Mouse (Mus musculus): Measurements from ENCODE around the gene C530008M17Rik. TPM values are rescaled to one million over a fixed set of nuclear protein-coding genes. Genes with fewer than 3 reads are reported as not detected.
A peak's percentile ranks its signal among the peaks of the same experiment; 100 is the strongest.

The C530008M17Rik gene
- total RNA-seq, 2 experiments from 2014 or later, result 0.21 to 3.7 TPM

GRCm38 (mm10) chr5:76664936-76665335 lies 8.6 kb downstream of the C530008M17Rik start:
- no peak for ATAC-seq (replicated peaks; ENCODE audit: poor library complexity)

- no peak for ATAC-seq (replicated peaks; ENCODE audit: poor library complexity)
These were observed 9.1 kb downstream of the C530008M17Rik start for GRCm38 (mm10) chr5:76665421-76665820.

- no peak for ATAC-seq (replicated peaks; ENCODE audit: poor library complexity)
These were observed 9.9 kb downstream of the C530008M17Rik start for GRCm38 (mm10) chr5:76666026-76666756.

- 0 out of 2 replicates have a peak, but pooled peaks have one; percentile 23 for ATAC-seq (replicated peaks; ENCODE audit: poor library complexity)
These were observed 11.8 kb downstream of the C530008M17Rik start for GRCm38 (mm10) chr5:76668118-76668517.

GRCm38 (mm10) chr5:76668547-76668946 lies 12.2 kb downstream of the C530008M17Rik start:
- no peak for ATAC-seq (replicated peaks; ENCODE audit: poor library complexity)

GRCm38 (mm10) chr5:76670183-76670582 lies 13.9 kb downstream of the C530008M17Rik start:
- ATAC-seq (replicated peaks; ENCODE audit: poor library complexity), result no peak

GRCm38 (mm10) chr5:76674022-76674653 lies 17.8 kb downstream of the C530008M17Rik start:
- ATAC-seq (replicated peaks; ENCODE audit: poor library complexity), result no peak

GRCm38 (mm10) chr5:76675369-76675768 lies 19.1 kb downstream of the C530008M17Rik start:
- peak; percentile 68 for ATAC-seq (replicated peaks; ENCODE audit: poor library complexity)

- no peak for ATAC-seq (replicated peaks; ENCODE audit: poor library complexity)
These were observed 24.6 kb downstream of the C530008M17Rik start for GRCm38 (mm10) chr5:76680959-76681358.

- no peak for ATAC-seq (replicated peaks; ENCODE audit: poor library complexity)
These were observed 25.8 kb downstream of the C530008M17Rik start for GRCm38 (mm10) chr5:76681895-76682656.

GRCm38 (mm10) chr5:76683455-76683854 lies 27.1 kb downstream of the C530008M17Rik start:
- no peak for ATAC-seq (replicated peaks; ENCODE audit: poor library complexity)

- ATAC-seq (replicated peaks; ENCODE audit: poor library complexity), result peak; percentile 94
These were observed 28.6 kb downstream of the C530008M17Rik start for GRCm38 (mm10) chr5:76684658-76685605.

GRCm38 (mm10) chr5:76687961-76688600 lies 31.8 kb downstream of the C530008M17Rik start:
- ATAC-seq (replicated peaks; ENCODE audit: poor library complexity), result peak; percentile 40

- no peak for ATAC-seq (replicated peaks; ENCODE audit: poor library complexity)
These were observed 32.3 kb downstream of the C530008M17Rik start for GRCm38 (mm10) chr5:76688643-76689042.

- ATAC-seq (replicated peaks; ENCODE audit: poor library complexity), result peak; percentile 69
These were observed 33.9 kb downstream of the C530008M17Rik start for GRCm38 (mm10) chr5:76690177-76690593.

- ATAC-seq (replicated peaks; ENCODE audit: poor library complexity), result no peak
These were observed 34.9 kb downstream of the C530008M17Rik start for GRCm38 (mm10) chr5:76691251-76691650.

- ATAC-seq (replicated peaks; ENCODE audit: poor library complexity), result no peak
These were observed 35.6 kb downstream of the C530008M17Rik start for GRCm38 (mm10) chr5:76691706-76692424.

- no peak for ATAC-seq (replicated peaks; ENCODE audit: poor library complexity)
These were observed 41.2 kb downstream of the C530008M17Rik start for GRCm38 (mm10) chr5:76697536-76697935.

- no peak for ATAC-seq (replicated peaks; ENCODE audit: poor library complexity)
These were observed 41.9 kb downstream of the C530008M17Rik start for GRCm38 (mm10) chr5:76698187-76698586.
